Mouse (Mus musculus): Measurements from ENCODE around the gene Mex3b. TPM values are rescaled to one million over a fixed set of nuclear protein-coding genes. Genes with fewer than 3 reads are reported as not detected.
A peak's percentile ranks its signal among the peaks of the same experiment; 100 is the strongest.

The Mex3b gene
- polyA plus RNA-seq, 1 experiment, result 12.5 TPM

GRCm38 (mm10) chr7:82864260-82864990 is 2.7 kb upstream of the Mex3b start:
- H3K79me3 ChIP-seq (ENCODE audit: low read depth), result peaks cover 17% of the 10 kb centered on the region
- H3K27me3 ChIP-seq (ENCODE audit: control insufficient read depth, insufficient read depth, insufficient read length), result no peaks in the 10 kb centered on the region
- peaks cover 22% of the 10 kb centered on the region for H3K79me2 ChIP-seq (ENCODE audit: control insufficient read depth, insufficient read depth)
- peaks cover 6% of the 10 kb centered on the region for H3K36me3 ChIP-seq (ENCODE audit: control insufficient read depth, insufficient read depth)
- no peak overlapping the region for H3K4me3 ChIP-seq (ENCODE audit: insufficient read depth, poor library complexity, severe bottlenecking)
- TF ChIP-seq MYOD1 (IDR thresholded peaks at IDR 0.05; ENCODE audit: control insufficient read depth, insufficient read length, low read depth), result no peak
- TF ChIP-seq MAX (IDR thresholded peaks at IDR 0.05), result no peak
- no peak for TF ChIP-seq MYOG (IDR thresholded peaks at IDR 0.05; ENCODE audit: control insufficient read depth, extremely low read depth, insufficient read length)
- TF ChIP-seq FOSL1 (IDR thresholded peaks at IDR 0.05; ENCODE audit: insufficient read depth, low read length, poor library complexity, severe bottlenecking), result no peak
- no peak for TF ChIP-seq CEBPB (IDR thresholded peaks at IDR 0.05; ENCODE audit: low read depth)
- no peak for TF ChIP-seq USF1 (IDR thresholded peaks at IDR 0.05; ENCODE audit: low read depth)
- no peak for TF ChIP-seq CTCF (IDR thresholded peaks at IDR 0.05; ENCODE audit: control insufficient read depth, insufficient read depth, insufficient read length)
- no peak overlapping the region for H3ac ChIP-seq (ENCODE audit: control insufficient read depth, insufficient read length, low read depth)

- Histone ChIP-seq H3K79me3 (ENCODE audit: low read depth) (peaks cover 22% of the 10 kb centered on the region), H3K36me3 (ENCODE audit: control insufficient read depth, insufficient read depth) (peaks cover 13% of the 10 kb centered on the region), H3K4me3 (ENCODE audit: insufficient read depth, poor library complexity, severe bottlenecking) (peak overlapping the region; percentile 36), H3K27me3 (ENCODE audit: control insufficient read depth, insufficient read depth, insufficient read length) (no peaks in the 10 kb centered on the region), H3K79me2 (ENCODE audit: control insufficient read depth, insufficient read depth) (peaks cover 30% of the 10 kb centered on the region), H3ac (ENCODE audit: control insufficient read depth, insufficient read length, low read depth) (peak overlapping the region; percentile 14)
- TF ChIP-seq MYOD1 (IDR thresholded peaks at IDR 0.05; ENCODE audit: control insufficient read depth, insufficient read length, low read depth), result no peak
- no peak for TF ChIP-seq MYOG (IDR thresholded peaks at IDR 0.05; ENCODE audit: control insufficient read depth, extremely low read depth, insufficient read length)
- TF ChIP-seq FOSL1 (IDR thresholded peaks at IDR 0.05; ENCODE audit: insufficient read depth, low read length, poor library complexity, severe bottlenecking), result no peak
- TF ChIP-seq MAX (IDR thresholded peaks at IDR 0.05), result no peak
- TF ChIP-seq USF1 (IDR thresholded peaks at IDR 0.05; ENCODE audit: low read depth), result no peak
- TF ChIP-seq CTCF (IDR thresholded peaks at IDR 0.05; ENCODE audit: control insufficient read depth, insufficient read depth, insufficient read length), result no peak
These were observed 2.0 kb upstream of the Mex3b start for GRCm38 (mm10) chr7:82864991-82865771.

- TF ChIP-seq CEBPB (IDR thresholded peaks at IDR 0.05; ENCODE audit: low read depth) (no peak), CTCF (IDR thresholded peaks at IDR 0.05; ENCODE audit: control insufficient read depth, insufficient read depth, insufficient read length) (peak; percentile 74)
- peaks cover 22% of the 10 kb centered on the region for H3K79me3 ChIP-seq (ENCODE audit: low read depth)
- H3K79me2 ChIP-seq (ENCODE audit: control insufficient read depth, insufficient read depth), result peaks cover 34% of the 10 kb centered on the region
- peak overlapping the region; percentile 36 for H3K4me3 ChIP-seq (ENCODE audit: insufficient read depth, poor library complexity, severe bottlenecking)
- no peaks in the 10 kb centered on the region for H3K27me3 ChIP-seq (ENCODE audit: control insufficient read depth, insufficient read depth, insufficient read length)
- peak overlapping the region; percentile 55 for H3ac ChIP-seq (ENCODE audit: control insufficient read depth, insufficient read length, low read depth)
- H3K36me3 ChIP-seq (ENCODE audit: control insufficient read depth, insufficient read depth), result peaks cover 21% of the 10 kb centered on the region
These were observed 1.2 kb upstream of the Mex3b start for GRCm38 (mm10) chr7:82865834-82866485.

- peaks cover 22% of the 10 kb centered on the region for H3K79me3 ChIP-seq (ENCODE audit: low read depth)
- H3K27me3 ChIP-seq (ENCODE audit: control insufficient read depth, insufficient read depth, insufficient read length), result no peaks in the 10 kb centered on the region
- peaks cover 34% of the 10 kb centered on the region for H3K79me2 ChIP-seq (ENCODE audit: control insufficient read depth, insufficient read depth)
- peak overlapping the region; percentile 55 for H3ac ChIP-seq (ENCODE audit: control insufficient read depth, insufficient read length, low read depth)
- peak overlapping the region; percentile 34 for H3K4me3 ChIP-seq (ENCODE audit: insufficient read depth, poor library complexity, severe bottlenecking)
- peaks cover 23% of the 10 kb centered on the region for H3K36me3 ChIP-seq (ENCODE audit: control insufficient read depth, insufficient read depth)
- TF ChIP-seq MYOD1 (IDR thresholded peaks at IDR 0.05; ENCODE audit: control insufficient read depth, insufficient read length, low read depth), result no peak
These were observed 455 bp upstream of the Mex3b start for GRCm38 (mm10) chr7:82866486-82867270.

GRCm38 (mm10) chr7:82868309-82869230 is 1.4 kb downstream of the Mex3b start:
- H3K36me3 ChIP-seq (ENCODE audit: control insufficient read depth, insufficient read depth), result peaks cover 23% of the 10 kb centered on the region
- peaks cover 22% of the 10 kb centered on the region for H3K79me3 ChIP-seq (ENCODE audit: low read depth)
- peaks cover 34% of the 10 kb centered on the region for H3K79me2 ChIP-seq (ENCODE audit: control insufficient read depth, insufficient read depth)
- no peaks in the 10 kb centered on the region for H3K27me3 ChIP-seq (ENCODE audit: control insufficient read depth, insufficient read depth, insufficient read length)
- H3ac ChIP-seq (ENCODE audit: control insufficient read depth, insufficient read length, low read depth), result peak overlapping the region; percentile 66
- H3K4me3 ChIP-seq (ENCODE audit: insufficient read depth, poor library complexity, severe bottlenecking), result peak overlapping the region; percentile 63
- TF ChIP-seq MYOG (IDR thresholded peaks at IDR 0.05; ENCODE audit: control insufficient read depth, extremely low read depth, insufficient read length) (no peak), USF1 (IDR thresholded peaks at IDR 0.05; ENCODE audit: low read depth) (no peak), MAX (IDR thresholded peaks at IDR 0.05) (no peak), MYOD1 (IDR thresholded peaks at IDR 0.05; ENCODE audit: control insufficient read depth, insufficient read length, low read depth) (no peak), CEBPB (IDR thresholded peaks at IDR 0.05; ENCODE audit: low read depth) (no peak), CTCF (IDR thresholded peaks at IDR 0.05; ENCODE audit: control insufficient read depth, insufficient read depth, insufficient read length) (no peak), FOSL1 (IDR thresholded peaks at IDR 0.05; ENCODE audit: insufficient read depth, low read length, poor library complexity, severe bottlenecking) (no peak)
